Mouse (Mus musculus): ENCODE measurements around the gene Yes1. TPM values are rescaled to one million over a fixed set of nuclear protein-coding genes. Genes with fewer than 3 reads are reported as not detected.
"Not testable (repeated sequence)": the region's sequence is repeated elsewhere in the genome, so short reads cannot be mapped to it uniquely, and the experiment has no call there.

Yes1 gene
- total RNA-seq, 2 experiments from 2014 or later: 12.5 to 13.6 TPM

GRCm38 (mm10) chr5:32614291-32614690 is 3.3 kb downstream of the Yes1 start:
- Histone ChIP-seq H3K4me3 (no peak overlapping the region), H3K27ac (no peak overlapping the region)
- DNase-seq (ENCODE audit: extremely low spot score in 1 of 2, low spot score in 2 of 2): no peak
- no peak for TF ChIP-seq CTCF (IDR thresholded peaks at IDR 0.05)
- intact Hi-C loops (cut with DNase I): loop anchor here (5.0 kb wide), 1 partner anchor 98 kb away; no protein-coding TSS in a partner anchor

- intact Hi-C loops (cut with DNase I): loop anchor here (5.0 kb wide), 1 partner anchor 98 kb away; no protein-coding TSS in a partner anchor
- Histone ChIP-seq H3K4me3 (no peak overlapping the region), H3K27ac (no peak overlapping the region)
These were observed 3.7 kb downstream of the Yes1 start for GRCm38 (mm10) chr5:32614691-32615090.

GRCm38 (mm10) chr5:32616489-32616888 is 5.5 kb downstream of the Yes1 start:
- intact Hi-C loops (cut with DNase I); H3K27ac ChIP-seq; H3K4me3 ChIP-seq; DNase-seq (ENCODE audit: extremely low spot score in 1 of 2, low spot score in 2 of 2): not testable (repeated sequence)

More at GRCm38 (mm10) chr5:32614691-32615090, 3.7 kb downstream of the Yes1 start:
- no peak for TF ChIP-seq CTCF (IDR thresholded peaks at IDR 0.05)
- peak; percentile 31 to 41 for DNase-seq (ENCODE audit: extremely low spot score in 1 of 2, low spot score in 2 of 2)

GRCm38 (mm10) chr5:32617851-32618250 is 6.9 kb downstream of the Yes1 start:
- no peak overlapping the region for H3K27ac ChIP-seq
- no peak for TF ChIP-seq CTCF (IDR thresholded peaks at IDR 0.05)
- DNase-seq (ENCODE audit: extremely low spot score in 1 of 2, low spot score in 2 of 2): no peak
- intact Hi-C loops (cut with DNase I): no loop called here
- H3K4me3 ChIP-seq: no peak overlapping the region

GRCm38 (mm10) chr5:32623649-32624048 is 12.7 kb downstream of the Yes1 start:
- intact Hi-C loops (cut with DNase I): no loop called here
- Histone ChIP-seq H3K4me3 (no peak overlapping the region), H3K27ac (no peak overlapping the region)
- DNase-seq (ENCODE audit: extremely low spot score in 1 of 2, low spot score in 2 of 2): no peak
- TF ChIP-seq CTCF (IDR thresholded peaks at IDR 0.05): no peak

GRCm38 (mm10) chr5:32624777-32625176 is 13.8 kb downstream of the Yes1 start:
- TF ChIP-seq CTCF (IDR thresholded peaks at IDR 0.05): no peak
- H3K27ac ChIP-seq: no peak overlapping the region
- no peak for DNase-seq (ENCODE audit: extremely low spot score in 1 of 2, low spot score in 2 of 2)
- H3K4me3 ChIP-seq: no peak overlapping the region
- intact Hi-C loops (cut with DNase I): no loop called here

GRCm38 (mm10) chr5:32633185-32633584 is 22.2 kb downstream of the Yes1 start:
- TF ChIP-seq CTCF (IDR thresholded peaks at IDR 0.05): no peak
- no peak overlapping the region for H3K4me3 ChIP-seq
- intact Hi-C loops (cut with DNase I): no loop called here
- DNase-seq (ENCODE audit: extremely low spot score in 1 of 2, low spot score in 2 of 2): no peak
- no peak overlapping the region for H3K27ac ChIP-seq

GRCm38 (mm10) chr5:32657386-32657785 is 46.4 kb downstream of the Yes1 start:
- intact Hi-C loops (cut with DNase I): loop anchor here (1.0 to 5.0 kb wide), 3 partner anchors 63 to 335 kb away; no protein-coding TSS in a partner anchor
- Histone ChIP-seq H3K4me3 (no peak overlapping the region), H3K27ac (no peak overlapping the region)
- DNase-seq (ENCODE audit: extremely low spot score in 1 of 2, low spot score in 2 of 2): no peak
- peak; percentile 85 for TF ChIP-seq CTCF (IDR thresholded peaks at IDR 0.05)

- TF ChIP-seq CTCF (IDR thresholded peaks at IDR 0.05): no peak
- intact Hi-C loops (cut with DNase I): no loop called here
- DNase-seq (ENCODE audit: extremely low spot score in 1 of 2, low spot score in 2 of 2): no peak
- Histone ChIP-seq H3K4me3 (no peak overlapping the region), H3K27ac (no peak overlapping the region)
These were observed 71.5 kb downstream of the Yes1 start for GRCm38 (mm10) chr5:32682475-32682874.

GRCm38 (mm10) chr5:32693411-32693810 is 82.4 kb downstream of the Yes1 start:
- no peak overlapping the region for H3K27ac ChIP-seq
- intact Hi-C loops (cut with DNase I): no loop called here
- H3K4me3 ChIP-seq: no peak overlapping the region
- no peak for DNase-seq (ENCODE audit: extremely low spot score in 1 of 2, low spot score in 2 of 2)
- no peak for TF ChIP-seq CTCF (IDR thresholded peaks at IDR 0.05)

GRCm38 (mm10) chr5:32697208-32697867 is 86.4 kb downstream of the Yes1 start:
- H3K27ac ChIP-seq: no peak overlapping the region
- no peak overlapping the region for H3K4me3 ChIP-seq
- TF ChIP-seq CTCF (IDR thresholded peaks at IDR 0.05): no peak
- intact Hi-C loops (cut with DNase I): no loop called here
- DNase-seq (ENCODE audit: extremely low spot score in 1 of 2, low spot score in 2 of 2): no peak

- Histone ChIP-seq H3K27ac (no peak overlapping the region), H3K4me3 (no peak overlapping the region)
- DNase-seq (ENCODE audit: extremely low spot score in 1 of 2, low spot score in 2 of 2): no peak
- intact Hi-C loops (cut with DNase I): loop anchor here (5.0 kb wide), 1 partner anchor 114 kb away; no protein-coding TSS in a partner anchor
- TF ChIP-seq CTCF (IDR thresholded peaks at IDR 0.05): no peak
These were observed 95.3 kb downstream of the Yes1 start for GRCm38 (mm10) chr5:32706226-32706780.
